Mouse (Mus musculus): ENCODE data around the gene Zbed6. TPM values are rescaled to one million over a fixed set of nuclear protein-coding genes. Genes with fewer than 3 reads are reported as not detected.
A peak's percentile ranks its signal among the peaks of the same experiment; 100 is the strongest.
"Not testable (repeated sequence)": the region's sequence is repeated elsewhere in the genome, so short reads cannot be mapped to it uniquely, and the experiment has no call there.

The Zbed6 gene
- polyA plus RNA-seq, 1 experiment from 2014 or later = not detected

DNA sequence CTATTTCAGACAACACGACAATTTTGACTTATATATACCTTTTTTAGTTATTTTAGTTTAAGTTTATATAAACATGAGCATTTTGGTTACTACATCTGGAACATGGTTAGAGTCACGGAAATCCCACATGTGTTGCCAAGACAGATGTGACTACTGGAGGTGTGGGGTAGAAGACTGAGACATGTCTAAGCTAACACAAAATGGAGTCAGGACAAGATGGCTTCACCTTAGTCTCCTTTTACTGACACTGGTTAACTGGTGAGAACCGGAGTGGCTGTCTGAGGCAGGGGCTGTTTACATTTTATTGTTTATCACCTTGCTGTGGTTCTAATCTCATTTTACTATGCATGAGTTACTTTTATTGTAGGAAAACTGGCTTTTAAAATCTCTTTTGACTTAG lies 7.9 kb upstream of the Zbed6 start:
- no peaks in the 10 kb centered on the region for H3K27me3 ChIP-seq (ENCODE audit: control insufficient read depth, insufficient read depth, low read length)
- H3K9me3 ChIP-seq (ENCODE audit: control insufficient read depth, low read length) = no peaks in the 10 kb centered on the region
- WGBS = 94% methylated on average over 3 of the region's 3 CpGs
- H3K27ac ChIP-seq (replicated peaks; ENCODE audit: low read depth, low read length) = no peak overlapping the region
- no peak for DNase-seq
- no peaks in the 10 kb centered on the region for H3K36me3 ChIP-seq (ENCODE audit: control insufficient read depth, insufficient read depth, low read length)
- H3K4me3 ChIP-seq (replicated peaks; ENCODE audit: low read depth, low read length) = no peak overlapping the region
- no peak overlapping the region for H3K4me2 ChIP-seq (ENCODE audit: low read length)
- no peaks in the 10 kb centered on the region for H3K4me1 ChIP-seq (ENCODE audit: control insufficient read depth, insufficient read depth, low read length)
- no peak for ATAC-seq (ENCODE audit: low FRiP score, low TSS enrichment)
- H3K9ac ChIP-seq (replicated peaks; ENCODE audit: low read length) = no peak overlapping the region

DNA sequence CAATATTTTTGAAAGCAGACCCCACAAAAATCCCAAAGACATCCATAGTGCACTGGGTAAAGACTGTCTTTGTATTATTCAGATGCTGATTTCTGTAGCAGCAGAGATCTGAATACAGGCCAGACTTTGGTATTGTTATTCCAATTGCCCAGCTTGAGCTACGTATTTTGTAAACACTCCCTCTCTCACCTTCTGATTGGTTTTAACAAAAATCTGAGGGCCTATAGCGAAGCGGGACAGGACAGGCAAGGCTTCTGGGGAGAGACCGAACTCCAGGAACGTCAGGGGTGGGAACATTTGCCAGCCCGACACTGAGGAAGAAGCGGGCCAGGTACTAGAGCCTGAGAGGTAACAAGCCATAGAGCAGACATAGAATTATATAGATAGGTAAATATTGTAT lies 7.0 kb upstream of the Zbed6 start:
- Histone ChIP-seq H3K4me1 (ENCODE audit: control insufficient read depth, insufficient read depth, low read length) (no peaks in the 10 kb centered on the region), H3K9me3 (ENCODE audit: control insufficient read depth, low read length) (no peaks in the 10 kb centered on the region), H3K27ac (replicated peaks; ENCODE audit: low read depth, low read length) (no peak overlapping the region), H3K4me3 (replicated peaks; ENCODE audit: low read depth, low read length) (no peak overlapping the region), H3K4me2 (ENCODE audit: low read length) (no peak overlapping the region), H3K9ac (replicated peaks; ENCODE audit: low read length) (no peak overlapping the region), H3K27me3 (ENCODE audit: control insufficient read depth, insufficient read depth, low read length) (no peaks in the 10 kb centered on the region), H3K36me3 (ENCODE audit: control insufficient read depth, insufficient read depth, low read length) (no peaks in the 10 kb centered on the region)
- ATAC-seq (ENCODE audit: low FRiP score, low TSS enrichment) = no peak
- WGBS = 28% methylated on average over 7 of the region's 7 CpGs
- no peak for DNase-seq

DNA sequence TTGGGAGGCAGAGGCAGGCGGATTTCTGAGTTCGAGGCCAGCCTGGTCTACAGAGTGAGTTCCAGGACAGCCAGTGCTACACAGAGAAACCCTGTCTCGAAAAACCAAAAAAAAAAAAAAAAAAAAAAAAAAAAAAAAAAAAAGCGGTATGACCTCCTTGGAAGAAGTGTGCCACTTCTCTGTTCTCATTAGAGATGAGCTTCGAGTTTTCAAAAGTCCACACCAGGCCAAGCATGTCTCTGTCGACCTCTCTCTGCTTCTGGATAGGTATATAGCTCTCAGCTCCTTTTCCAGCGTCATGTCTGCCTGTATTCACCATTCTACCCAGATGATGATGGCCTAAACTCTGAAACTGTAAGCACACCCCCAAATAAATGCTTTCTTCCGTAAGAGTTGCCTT lies 5.0 kb upstream of the Zbed6 start:
- H3K4me3 ChIP-seq (replicated peaks; ENCODE audit: low read depth, low read length); DNase-seq: not testable (repeated sequence)
- WGBS = 84% methylated on average over 7 of the region's 8 CpGs

DNA sequence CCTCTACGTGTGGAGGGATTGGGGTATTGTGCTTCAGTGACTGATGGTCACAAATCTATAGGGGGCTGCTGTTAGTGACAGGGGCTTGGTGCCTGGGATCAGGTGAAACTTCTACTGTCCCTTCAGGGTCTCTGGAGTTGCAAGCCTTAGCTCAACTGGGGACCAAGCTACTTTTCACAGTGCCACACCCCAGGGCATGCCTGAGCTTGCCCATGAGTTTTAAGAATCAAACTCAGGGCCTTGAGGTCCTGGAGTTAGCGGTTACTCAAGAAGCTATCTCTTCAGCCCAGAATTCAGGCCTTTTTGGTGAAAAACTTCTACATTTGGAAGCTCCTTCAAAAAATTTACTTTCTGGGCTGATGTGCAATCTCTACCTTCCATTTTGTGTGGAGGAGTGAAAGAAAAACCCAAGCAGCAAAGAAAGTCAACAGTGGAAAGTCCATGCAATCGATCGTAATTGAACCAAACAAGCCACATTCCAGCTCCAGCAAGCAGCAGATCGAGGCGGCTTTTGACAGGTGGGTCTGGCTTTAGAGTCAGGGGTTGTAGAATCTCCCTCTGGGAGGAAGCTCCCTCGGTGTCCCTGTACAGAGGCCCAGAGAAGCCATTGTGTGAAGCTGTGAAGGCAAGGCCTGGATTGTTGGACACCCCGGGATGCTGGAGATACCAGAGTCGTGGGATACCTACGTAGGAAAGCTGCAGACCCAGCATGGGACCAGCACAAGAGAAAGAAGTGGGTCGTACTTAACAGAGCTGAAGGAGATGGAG lies 3.7 kb upstream of the Zbed6 start:
- H3K27ac ChIP-seq (replicated peaks; ENCODE audit: low read depth, low read length) = no peak overlapping the region
- no peak overlapping the region for H3K4me2 ChIP-seq (ENCODE audit: low read length)
- WGBS = 54% methylated on average over 11 of the region's 11 CpGs
- H3K36me3 ChIP-seq (ENCODE audit: control insufficient read depth, insufficient read depth, low read length) = no peaks in the 10 kb centered on the region
- no peak overlapping the region for H3K4me3 ChIP-seq (replicated peaks; ENCODE audit: low read depth, low read length)
- ATAC-seq (ENCODE audit: low FRiP score, low TSS enrichment) (no peak), DNase-seq (no peak)
- H3K4me1 ChIP-seq (ENCODE audit: control insufficient read depth, insufficient read depth, low read length) = peaks cover 10% of the 10 kb centered on the region
- H3K9ac ChIP-seq (replicated peaks; ENCODE audit: low read length) = no peak overlapping the region
- H3K9me3 ChIP-seq (ENCODE audit: control insufficient read depth, low read length) = no peaks in the 10 kb centered on the region
- H3K27me3 ChIP-seq (ENCODE audit: control insufficient read depth, insufficient read depth, low read length) = no peaks in the 10 kb centered on the region

More for the DNA sequence above, 5.0 kb upstream of the Zbed6 start:
- not testable (repeated sequence) for H3K9ac ChIP-seq (replicated peaks; ENCODE audit: low read length); ATAC-seq (ENCODE audit: low FRiP score, low TSS enrichment); H3K4me1 ChIP-seq (ENCODE audit: control insufficient read depth, insufficient read depth, low read length); H3K4me2 ChIP-seq (ENCODE audit: low read length); H3K9me3 ChIP-seq (ENCODE audit: control insufficient read depth, low read length); H3K27ac ChIP-seq (replicated peaks; ENCODE audit: low read depth, low read length); H3K36me3 ChIP-seq (ENCODE audit: control insufficient read depth, insufficient read depth, low read length); H3K27me3 ChIP-seq (ENCODE audit: control insufficient read depth, insufficient read depth, low read length)

DNA sequence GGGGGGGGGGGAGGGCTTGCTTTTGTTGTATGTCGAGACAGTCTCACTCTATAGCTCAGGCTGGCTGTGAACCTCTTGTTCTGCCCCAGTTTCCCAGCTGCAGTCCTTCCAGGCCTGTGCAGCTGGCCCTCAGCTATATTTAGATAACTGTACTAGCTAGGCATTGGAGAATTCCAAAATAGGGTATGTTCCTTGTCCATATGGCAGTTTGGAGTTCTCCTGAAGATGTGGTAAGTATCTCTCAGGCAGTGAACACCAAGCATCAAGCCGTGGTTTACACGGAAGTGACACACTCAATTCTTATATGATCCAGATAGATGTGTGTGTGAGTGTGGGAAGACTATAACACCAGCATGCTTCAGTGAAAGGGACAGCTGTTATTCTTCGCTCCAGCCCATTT lies 2.7 kb upstream of the Zbed6 start:
- no peaks in the 10 kb centered on the region for H3K9me3 ChIP-seq (ENCODE audit: control insufficient read depth, low read length)
- H3K27ac ChIP-seq (replicated peaks; ENCODE audit: low read depth, low read length) = no peak overlapping the region
- no peaks in the 10 kb centered on the region for H3K27me3 ChIP-seq (ENCODE audit: control insufficient read depth, insufficient read depth, low read length)
- peaks cover 16% of the 10 kb centered on the region for H3K4me1 ChIP-seq (ENCODE audit: control insufficient read depth, insufficient read depth, low read length)
- no peak overlapping the region for H3K9ac ChIP-seq (replicated peaks; ENCODE audit: low read length)
- H3K4me2 ChIP-seq (ENCODE audit: low read length) = no peak overlapping the region
- WGBS = 84% methylated on average over 4 of the region's 4 CpGs
- ATAC-seq (ENCODE audit: low FRiP score, low TSS enrichment) (no peak), DNase-seq (no peak)
- H3K36me3 ChIP-seq (ENCODE audit: control insufficient read depth, insufficient read depth, low read length) = peaks cover 7% of the 10 kb centered on the region; the same call in 1 of the 2 replicates
- H3K4me3 ChIP-seq (replicated peaks; ENCODE audit: low read depth, low read length) = no peak overlapping the region

DNA sequence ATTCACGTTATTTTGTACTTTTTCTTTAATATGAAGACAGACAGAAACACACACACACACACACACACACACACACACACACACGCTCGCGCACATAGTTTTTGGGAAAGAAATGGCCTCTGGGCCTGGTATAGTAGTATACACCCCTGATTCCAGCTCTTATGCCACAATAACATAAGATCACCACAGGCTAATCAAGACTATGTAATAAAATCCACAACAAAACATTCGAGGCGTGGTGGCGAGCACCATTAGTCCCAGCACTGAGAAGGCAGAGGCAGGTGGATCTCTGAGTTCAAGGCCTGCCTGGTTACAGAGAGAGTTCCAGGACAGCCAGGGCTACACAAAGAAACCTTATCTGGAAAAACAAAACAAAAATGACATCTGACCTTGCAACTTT lies 2.3 kb upstream of the Zbed6 start:
- no peak for ATAC-seq (ENCODE audit: low FRiP score, low TSS enrichment)
- peaks cover 21% of the 10 kb centered on the region for H3K4me1 ChIP-seq (ENCODE audit: control insufficient read depth, insufficient read depth, low read length)
- H3K36me3 ChIP-seq (ENCODE audit: control insufficient read depth, insufficient read depth, low read length) = peaks cover 12% of the 10 kb centered on the region; the same call in 1 of the 2 replicates
- whole genome bisulfite sequencing = 96% methylated on average over 7 of the region's 7 CpGs
- H3K9ac ChIP-seq (replicated peaks; ENCODE audit: low read length) = no peak overlapping the region
- no peak overlapping the region for H3K4me3 ChIP-seq (replicated peaks; ENCODE audit: low read depth, low read length)
- no peaks in the 10 kb centered on the region for H3K27me3 ChIP-seq (ENCODE audit: control insufficient read depth, insufficient read depth, low read length)
- no peak overlapping the region for H3K4me2 ChIP-seq (ENCODE audit: low read length)
- no peak for DNase-seq
- no peak overlapping the region for H3K27ac ChIP-seq (replicated peaks; ENCODE audit: low read depth, low read length)
- H3K9me3 ChIP-seq (ENCODE audit: control insufficient read depth, low read length) = no peaks in the 10 kb centered on the region

DNA sequence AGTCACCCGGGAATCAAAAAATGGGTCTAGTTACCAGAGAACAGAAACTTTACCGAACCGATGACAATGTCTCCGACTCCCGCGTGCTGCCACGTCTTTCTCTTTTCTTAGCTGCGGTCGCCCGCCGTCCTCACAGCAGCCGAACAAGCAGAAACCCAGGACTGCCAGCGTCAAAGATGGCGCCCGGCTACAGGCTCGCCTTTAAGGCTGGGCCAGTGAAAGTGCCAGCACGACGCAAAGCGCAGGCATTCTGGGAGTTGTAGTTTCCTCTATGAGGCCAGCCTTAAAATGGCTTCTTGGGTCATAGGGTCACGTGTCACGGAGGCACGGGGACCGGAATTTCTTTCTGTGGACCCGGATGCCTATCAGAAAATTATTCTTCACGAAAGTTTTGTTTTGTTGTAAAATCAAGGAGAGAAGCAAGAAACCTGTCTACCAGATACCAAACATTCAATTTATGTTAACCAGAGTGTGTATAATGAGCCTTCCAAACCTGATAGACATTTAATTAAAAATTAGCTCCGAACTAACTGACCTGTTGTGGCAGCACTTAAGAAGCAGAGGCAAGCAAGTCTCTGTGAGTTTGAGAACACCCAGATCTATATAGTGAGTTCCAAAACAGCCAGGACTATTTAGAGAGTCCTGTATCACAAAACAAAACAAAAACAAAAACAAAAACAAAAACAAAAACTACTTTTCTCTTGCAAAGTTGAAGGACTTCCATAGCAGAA lies 683 bp upstream of the Zbed6 start, which contains the start of gene Gm38394:
Gm38394 (minus strand) TSS at position 116 of the 731 bp plus-strand sequence.
- Histone ChIP-seq H3K27ac (replicated peaks; ENCODE audit: low read depth, low read length) (peak within 1 kb of the TSS; percentile 92), H3K9ac (replicated peaks; ENCODE audit: low read length) (peak within 1 kb of the TSS; percentile 78), H3K27me3 (ENCODE audit: control insufficient read depth, insufficient read depth, low read length) (no peaks in the 10 kb centered on the region), H3K4me2 (ENCODE audit: low read length) (peak within 1 kb of the TSS; percentile 63), H3K4me1 (ENCODE audit: control insufficient read depth, insufficient read depth, low read length) (peaks cover 33% of the 10 kb centered on the region), H3K9me3 (ENCODE audit: control insufficient read depth, low read length) (no peaks in the 10 kb centered on the region), H3K36me3 (ENCODE audit: control insufficient read depth, insufficient read depth, low read length) (peaks cover 26% of the 10 kb centered on the region), H3K4me3 (replicated peaks; ENCODE audit: low read depth, low read length) (peak within 1 kb of the TSS; percentile 78)
- DNase-seq (peak; percentile 99), ATAC-seq (ENCODE audit: low FRiP score, low TSS enrichment) (peak; percentile 99)
- WGBS = 3% methylated on average over 26 of the region's 26 CpGs

DNA sequence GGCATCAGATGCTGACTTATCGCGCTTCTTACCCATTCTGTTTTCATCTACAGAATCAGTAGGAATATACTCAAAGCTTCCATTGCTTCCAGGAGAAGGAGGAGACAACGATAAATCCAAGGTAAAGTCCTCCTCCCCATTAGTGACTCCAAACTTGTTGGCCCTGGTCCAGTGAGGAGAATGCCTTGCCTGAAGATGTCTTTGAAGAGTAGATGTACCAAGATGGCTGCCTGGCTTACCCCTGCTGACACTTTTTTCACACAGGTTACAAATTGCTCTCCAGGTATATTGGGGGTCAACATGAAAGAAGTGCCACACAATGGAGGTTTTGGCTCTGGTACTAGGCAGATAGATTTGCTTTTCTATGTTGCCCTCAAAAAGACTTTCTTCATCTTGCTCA lies 1.8 kb downstream of the Zbed6 start:
- ATAC-seq (ENCODE audit: low FRiP score, low TSS enrichment) (no peak), DNase-seq (no peak)
- Histone ChIP-seq H3K4me1 (ENCODE audit: control insufficient read depth, insufficient read depth, low read length) (peaks cover 36% of the 10 kb centered on the region), H3K9ac (replicated peaks; ENCODE audit: low read length) (no peak overlapping the region), H3K9me3 (ENCODE audit: control insufficient read depth, low read length) (no peaks in the 10 kb centered on the region), H3K4me2 (ENCODE audit: low read length) (no peak overlapping the region), H3K27me3 (ENCODE audit: control insufficient read depth, insufficient read depth, low read length) (no peaks in the 10 kb centered on the region), H3K36me3 (ENCODE audit: control insufficient read depth, insufficient read depth, low read length) (peaks cover 31% of the 10 kb centered on the region), H3K27ac (replicated peaks; ENCODE audit: low read depth, low read length) (no peak overlapping the region), H3K4me3 (replicated peaks; ENCODE audit: low read depth, low read length) (no peak overlapping the region)
- 90% methylated on average over 3 of the region's 3 CpGs for WGBS

DNA sequence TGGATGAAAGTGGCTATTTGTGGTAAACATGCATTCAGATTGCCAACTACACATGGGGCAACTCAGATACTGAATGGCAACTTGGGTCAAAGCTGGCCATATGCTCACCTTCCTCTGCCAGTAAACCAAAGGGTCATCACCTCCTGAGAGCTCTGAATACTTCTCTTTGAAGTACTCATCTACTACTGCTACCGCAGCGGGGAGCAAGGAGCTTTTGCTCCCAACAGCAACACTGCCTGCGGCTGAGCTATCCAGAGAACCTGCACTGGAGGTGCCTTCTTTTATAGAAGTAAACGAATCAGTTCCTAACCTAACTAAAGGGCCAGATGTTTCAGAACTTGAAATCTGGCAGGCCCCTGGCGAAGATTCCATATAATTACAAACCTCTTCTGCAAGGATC lies 3.9 kb downstream of the Zbed6 start:
- no peak overlapping the region for H3K27ac ChIP-seq (replicated peaks; ENCODE audit: low read depth, low read length)
- ATAC-seq (ENCODE audit: low FRiP score, low TSS enrichment) (no peak), DNase-seq (no peak)
- H3K9ac ChIP-seq (replicated peaks; ENCODE audit: low read length) = no peak overlapping the region
- no peak overlapping the region for H3K4me2 ChIP-seq (ENCODE audit: low read length)
- H3K27me3 ChIP-seq (ENCODE audit: control insufficient read depth, insufficient read depth, low read length) = no peaks in the 10 kb centered on the region
- H3K36me3 ChIP-seq (ENCODE audit: control insufficient read depth, insufficient read depth, low read length) = peaks cover 31% of the 10 kb centered on the region
- H3K4me3 ChIP-seq (replicated peaks; ENCODE audit: low read depth, low read length) = no peak overlapping the region
- WGBS = 87% methylated on average over 5 of the region's 5 CpGs
- no peaks in the 10 kb centered on the region for H3K9me3 ChIP-seq (ENCODE audit: control insufficient read depth, low read length)
- peaks cover 36% of the 10 kb centered on the region for H3K4me1 ChIP-seq (ENCODE audit: control insufficient read depth, insufficient read depth, low read length)

Data from midbrain, embryonic 14.5 days (tissue).